Mouse (Mus musculus): ENCODE measurements around the gene Rchy1. TPM values are rescaled to one million over a fixed set of nuclear protein-coding genes. Genes with fewer than 3 reads are reported as not detected.

The Rchy1 gene
- polyA plus RNA-seq, 1 experiment from 2014 or later, result 72.6 TPM

DNA sequence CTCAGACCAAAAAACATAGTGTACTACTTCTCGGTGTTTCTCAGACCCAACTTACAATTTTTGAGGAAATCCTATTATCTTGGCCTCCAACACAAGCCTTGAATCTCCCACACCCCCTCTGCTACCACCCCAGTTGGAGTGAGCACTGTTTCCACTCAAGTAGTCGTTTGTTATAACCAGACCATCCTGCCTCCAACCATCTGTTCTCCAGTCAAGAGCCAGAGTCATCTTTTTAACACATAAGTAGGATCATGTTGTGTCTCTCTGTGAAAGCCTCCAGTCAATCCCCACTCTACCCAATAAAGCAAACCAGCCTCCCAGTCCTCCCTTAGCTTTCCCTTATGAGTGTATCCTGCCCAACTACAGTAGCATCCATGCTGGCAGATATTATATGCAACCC, 20.6 kb upstream of the Rchy1 start:
- Histone ChIP-seq H3K36me3 (no peaks in the 10 kb centered on the region), H3K9ac (no peak overlapping the region), H3K4me3 (no peak overlapping the region), H3K4me1 (no peaks in the 10 kb centered on the region), H3K9me3 (no peaks in the 10 kb centered on the region), H3K4me2 (no peak overlapping the region), H3K27me3 (no peaks in the 10 kb centered on the region), H3K27ac (no peak overlapping the region)
- 69% methylated on average over 2 of the region's 2 CpGs for WGBS
- no peak for ATAC-seq (ENCODE audit: borderline replicate concordance, extremely low read depth, low FRiP score, low TSS enrichment)

DNA sequence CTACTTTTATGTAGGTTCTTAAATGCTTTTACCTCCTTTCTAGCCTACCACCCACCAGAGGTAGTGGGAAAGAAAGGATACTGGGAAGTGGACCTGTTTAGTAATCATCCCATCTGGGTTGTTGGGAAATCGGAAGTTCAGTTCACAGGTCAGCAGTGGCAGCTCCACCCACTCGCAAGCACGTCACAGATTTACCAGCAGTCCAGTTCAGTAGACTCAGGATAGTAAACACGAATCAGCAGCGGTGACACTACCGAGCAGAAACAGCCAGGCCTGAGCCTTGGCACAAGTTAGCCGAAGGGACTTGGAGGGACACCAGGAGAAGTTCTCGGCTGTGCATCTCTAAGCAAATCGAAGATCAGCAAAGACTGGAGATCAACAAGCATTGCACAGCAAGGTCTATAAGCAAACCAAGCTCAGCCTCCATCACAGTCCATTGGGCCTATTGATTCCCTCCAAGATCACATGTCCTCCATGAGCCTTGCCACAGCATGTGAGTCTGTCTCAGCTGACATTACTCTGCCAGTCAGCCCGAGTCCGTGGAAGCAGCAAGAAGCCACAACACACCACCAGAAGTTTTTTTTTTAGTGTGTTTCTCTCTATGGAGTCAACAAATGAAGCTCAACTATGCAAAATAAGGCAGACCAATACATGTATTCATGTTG, 18.4 kb upstream of the Rchy1 start:
- no peaks in the 10 kb centered on the region for H3K9me3 ChIP-seq
- H3K4me3 ChIP-seq, result no peak overlapping the region
- WGBS, result 82% methylated on average over 11 of the region's 11 CpGs
- H3K27me3 ChIP-seq, result no peaks in the 10 kb centered on the region
- no peak overlapping the region for H3K27ac ChIP-seq
- H3K36me3 ChIP-seq, result no peaks in the 10 kb centered on the region
- H3K4me1 ChIP-seq, result no peaks in the 10 kb centered on the region
- ATAC-seq (ENCODE audit: borderline replicate concordance, extremely low read depth, low FRiP score, low TSS enrichment), result no peak
- H3K9ac ChIP-seq, result no peak overlapping the region
- H3K4me2 ChIP-seq, result no peak overlapping the region

DNA sequence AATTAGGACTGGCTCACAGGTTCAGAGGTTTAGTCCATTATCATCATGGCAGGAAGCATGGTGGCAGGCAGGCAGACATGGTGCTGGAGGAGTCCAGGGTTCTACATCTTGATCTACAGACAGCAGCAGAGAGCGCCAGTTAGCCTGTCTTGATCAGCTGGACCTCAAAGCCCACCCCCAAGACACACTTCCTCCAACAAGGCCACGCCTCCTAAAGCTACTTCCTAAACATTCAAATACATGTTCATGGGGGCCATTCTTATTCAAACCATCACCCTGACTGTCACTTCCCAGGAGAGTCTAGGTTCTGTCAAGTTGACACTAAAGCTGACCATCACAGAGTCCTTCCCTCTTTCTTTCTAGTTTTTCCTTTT, 14.5 kb upstream of the Rchy1 start:
- Histone ChIP-seq H3K36me3 (no peaks in the 10 kb centered on the region), H3K4me1 (no peaks in the 10 kb centered on the region), H3K9ac (no peak overlapping the region), H3K27me3 (no peaks in the 10 kb centered on the region), H3K4me3 (no peak overlapping the region), H3K27ac (no peak overlapping the region), H3K9me3 (no peaks in the 10 kb centered on the region), H3K4me2 (no peak overlapping the region)
- no peak for ATAC-seq (ENCODE audit: borderline replicate concordance, extremely low read depth, low FRiP score, low TSS enrichment)
- WGBS, result 84% methylated on average over 2 of the region's 2 CpGs

DNA sequence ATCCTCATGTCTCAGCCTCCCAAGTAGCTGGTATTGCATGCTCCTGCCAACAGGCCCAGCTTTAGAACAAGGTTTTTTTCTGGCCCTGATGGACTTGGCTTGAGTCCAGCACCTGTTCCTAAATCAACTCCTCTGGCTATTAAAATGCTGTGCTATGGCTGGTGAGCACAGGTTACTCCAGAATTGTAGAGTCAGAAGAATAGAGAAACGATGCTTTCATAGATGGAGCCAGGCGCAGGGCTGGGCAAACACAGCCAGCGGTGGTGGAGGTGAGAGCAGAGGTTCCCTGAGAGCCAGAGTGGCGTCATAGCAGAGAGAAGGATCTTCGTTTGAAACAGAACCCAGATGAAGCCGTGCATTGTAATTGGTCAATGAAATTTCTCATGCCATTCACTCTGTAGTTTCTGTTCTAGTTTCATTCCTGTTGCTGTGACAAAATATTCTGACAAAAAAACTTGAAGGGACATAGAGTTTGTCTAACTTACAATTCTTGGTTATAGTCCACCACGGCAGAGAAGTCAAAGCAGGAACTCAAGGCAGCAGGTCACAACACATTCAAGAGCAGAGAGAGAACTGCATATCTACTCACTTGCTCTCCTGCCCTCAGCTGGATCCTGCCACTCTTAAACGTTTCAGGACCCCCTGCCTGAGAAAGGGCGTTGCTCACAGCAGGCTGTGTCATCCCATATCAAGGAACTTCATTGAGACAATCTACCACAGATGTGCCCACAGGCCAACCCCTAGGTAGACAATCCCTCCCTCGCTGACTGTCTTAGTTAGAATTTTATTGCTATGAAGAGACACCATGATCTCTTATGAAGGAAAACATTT, 13.9 kb upstream of the Rchy1 start:
- Histone ChIP-seq H3K36me3 (no peaks in the 10 kb centered on the region), H3K4me1 (no peaks in the 10 kb centered on the region), H3K4me3 (no peak overlapping the region), H3K9ac (no peak overlapping the region), H3K4me2 (no peak overlapping the region), H3K9me3 (no peaks in the 10 kb centered on the region), H3K27me3 (no peaks in the 10 kb centered on the region), H3K27ac (no peak overlapping the region)
- no peak for ATAC-seq (ENCODE audit: borderline replicate concordance, extremely low read depth, low FRiP score, low TSS enrichment)
- WGBS, result 72% methylated on average over 10 of the region's 10 CpGs

DNA sequence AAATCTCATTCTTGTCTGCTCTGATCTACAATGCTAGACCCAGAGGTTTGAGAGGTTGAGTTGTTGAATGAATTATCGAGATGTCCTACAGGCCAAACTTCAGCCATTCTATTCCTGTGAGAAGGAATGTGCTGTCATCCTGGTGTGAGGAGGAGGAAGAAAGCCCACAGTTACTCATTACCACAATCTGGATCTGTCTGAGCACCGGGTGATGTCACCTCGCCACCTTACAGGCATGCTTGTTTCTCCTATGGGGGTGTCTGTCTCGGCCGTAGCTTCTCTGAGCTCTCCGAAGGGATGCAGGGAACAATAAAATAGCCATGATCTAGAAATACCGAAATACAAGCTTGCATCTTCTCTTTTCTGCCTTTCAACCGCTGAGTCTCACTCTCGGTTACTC, 12.9 kb upstream of the Rchy1 start:
- H3K36me3 ChIP-seq, result no peaks in the 10 kb centered on the region
- H3K4me3 ChIP-seq, result no peak overlapping the region
- H3K27me3 ChIP-seq, result no peaks in the 10 kb centered on the region
- ATAC-seq (ENCODE audit: borderline replicate concordance, extremely low read depth, low FRiP score, low TSS enrichment), result no peak
- no peak overlapping the region for H3K27ac ChIP-seq
- no peak overlapping the region for H3K9ac ChIP-seq
- H3K4me2 ChIP-seq, result no peak overlapping the region
- WGBS, result 87% methylated on average over 9 of the region's 9 CpGs
- H3K4me1 ChIP-seq, result no peaks in the 10 kb centered on the region
- no peaks in the 10 kb centered on the region for H3K9me3 ChIP-seq

DNA sequence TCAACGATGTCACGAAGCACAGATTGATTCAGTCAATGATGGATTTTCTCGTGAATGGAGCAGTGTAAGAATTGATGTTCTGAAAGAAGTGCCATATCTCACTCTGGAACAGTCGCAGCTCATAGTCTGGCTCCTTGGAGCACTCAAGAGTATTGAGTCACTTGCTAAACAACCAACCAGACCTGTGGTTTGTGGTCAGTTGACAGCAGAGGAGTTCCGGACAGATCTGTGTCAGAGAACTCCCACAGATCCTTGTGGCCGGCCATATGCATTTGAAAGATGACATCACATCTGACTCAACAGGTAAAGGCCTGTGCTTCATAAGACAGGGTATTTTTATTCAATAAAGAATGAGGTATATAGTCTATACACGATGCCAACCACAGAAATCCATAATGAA, 11.1 kb upstream of the Rchy1 start:
- Histone ChIP-seq H3K27ac (no peak overlapping the region), H3K27me3 (no peaks in the 10 kb centered on the region), H3K4me1 (no peaks in the 10 kb centered on the region), H3K36me3 (no peaks in the 10 kb centered on the region), H3K9me3 (no peaks in the 10 kb centered on the region), H3K4me3 (no peak overlapping the region), H3K9ac (no peak overlapping the region), H3K4me2 (no peak overlapping the region)
- ATAC-seq (ENCODE audit: borderline replicate concordance, extremely low read depth, low FRiP score, low TSS enrichment), result no peak
- WGBS, result 86% methylated on average over 7 of the region's 7 CpGs

DNA sequence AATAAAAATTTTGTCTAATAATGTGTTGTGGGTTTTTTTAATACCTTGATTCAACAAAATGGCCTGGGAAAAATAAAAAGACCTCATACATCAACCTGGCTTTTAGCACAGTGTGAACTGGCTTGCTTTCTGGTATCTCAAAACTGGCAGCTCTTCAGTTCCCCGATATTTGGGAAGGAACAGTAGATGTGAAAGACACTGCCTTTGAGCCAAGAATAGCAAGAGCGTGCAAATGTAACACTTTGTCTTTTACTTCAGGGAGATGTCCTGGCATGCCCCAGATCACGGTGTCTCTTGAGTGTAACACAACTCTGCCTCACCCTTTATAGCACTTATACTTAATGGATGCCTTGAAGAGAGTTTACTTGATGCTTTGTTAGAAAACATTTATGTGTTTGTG, 9.2 kb upstream of the Rchy1 start:
- Histone ChIP-seq H3K27me3 (no peaks in the 10 kb centered on the region), H3K4me2 (no peak overlapping the region), H3K4me3 (no peak overlapping the region), H3K27ac (no peak overlapping the region), H3K4me1 (no peaks in the 10 kb centered on the region), H3K9me3 (no peaks in the 10 kb centered on the region), H3K9ac (no peak overlapping the region), H3K36me3 (no peaks in the 10 kb centered on the region)
- no peak for ATAC-seq (ENCODE audit: borderline replicate concordance, extremely low read depth, low FRiP score, low TSS enrichment)
- 86% methylated on average over 3 of the region's 3 CpGs for WGBS

DNA sequence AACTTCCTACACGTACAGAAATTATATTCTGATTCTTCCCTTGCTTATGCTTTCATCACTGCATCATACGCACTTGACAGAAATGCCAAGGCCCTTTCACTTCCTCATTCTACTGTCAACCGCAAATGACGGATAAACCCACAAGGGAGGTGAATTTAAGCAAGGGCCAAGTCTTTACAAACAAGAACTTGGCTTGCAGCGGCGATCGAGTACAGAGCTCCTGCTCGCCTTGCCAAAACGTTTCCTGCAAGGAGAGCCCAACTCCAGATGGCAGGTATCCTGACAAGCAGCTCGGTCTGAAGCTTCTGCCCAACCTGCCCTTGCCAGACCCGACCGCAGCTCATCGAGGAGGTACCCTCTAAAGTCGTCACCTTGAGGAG, 619 bp downstream of the Rchy1 start:
- Histone ChIP-seq H3K36me3 (peaks cover 3% of the 10 kb centered on the region), H3K4me1 (peaks cover 19% of the 10 kb centered on the region), H3K9ac (peak overlapping the region; percentile 72), H3K4me2 (peak overlapping the region; percentile 52), H3K9me3 (no peaks in the 10 kb centered on the region), H3K4me3 (peak overlapping the region; percentile 80), H3K27me3 (no peaks in the 10 kb centered on the region), H3K27ac (peak overlapping the region; percentile 100)
- ATAC-seq (ENCODE audit: borderline replicate concordance, extremely low read depth, low FRiP score, low TSS enrichment), result no peak; the same call in 1 of the 2 replicates
- whole genome bisulfite sequencing, result 0% methylated on average over 14 of the region's 14 CpGs

DNA sequence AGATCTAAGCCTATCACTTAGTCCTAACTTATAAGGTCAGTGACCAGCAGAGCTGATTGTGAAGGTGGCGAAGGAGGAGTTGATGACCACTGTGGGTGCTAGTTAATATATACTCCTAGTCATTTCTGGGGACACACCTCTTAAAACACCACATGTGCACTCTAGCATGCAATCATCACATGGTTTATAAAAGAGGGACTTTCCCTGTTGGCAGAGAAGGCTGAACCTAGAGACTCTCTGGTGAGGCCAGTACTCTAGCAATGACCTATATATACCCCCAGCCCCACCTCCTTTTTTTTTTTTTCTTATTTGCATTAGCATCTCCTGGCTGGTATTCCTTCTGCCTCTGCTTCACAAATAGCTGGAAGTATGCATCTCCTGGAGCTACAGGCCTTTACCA, 1.5 kb downstream of the Rchy1 start:
- no peak for ATAC-seq (ENCODE audit: borderline replicate concordance, extremely low read depth, low FRiP score, low TSS enrichment)
- Histone ChIP-seq H3K4me2 (peak overlapping the region; percentile 52), H3K27me3 (no peaks in the 10 kb centered on the region), H3K9me3 (no peaks in the 10 kb centered on the region), H3K27ac (peak overlapping the region; percentile 100), H3K4me3 (peak overlapping the region; percentile 80), H3K4me1 (peaks cover 19% of the 10 kb centered on the region), H3K9ac (peak overlapping the region; percentile 72; the same call in 1 of the 2 replicates), H3K36me3 (peaks cover 10% of the 10 kb centered on the region)
- 73% methylated on average over 1 of the region's 1 CpGs for WGBS

DNA sequence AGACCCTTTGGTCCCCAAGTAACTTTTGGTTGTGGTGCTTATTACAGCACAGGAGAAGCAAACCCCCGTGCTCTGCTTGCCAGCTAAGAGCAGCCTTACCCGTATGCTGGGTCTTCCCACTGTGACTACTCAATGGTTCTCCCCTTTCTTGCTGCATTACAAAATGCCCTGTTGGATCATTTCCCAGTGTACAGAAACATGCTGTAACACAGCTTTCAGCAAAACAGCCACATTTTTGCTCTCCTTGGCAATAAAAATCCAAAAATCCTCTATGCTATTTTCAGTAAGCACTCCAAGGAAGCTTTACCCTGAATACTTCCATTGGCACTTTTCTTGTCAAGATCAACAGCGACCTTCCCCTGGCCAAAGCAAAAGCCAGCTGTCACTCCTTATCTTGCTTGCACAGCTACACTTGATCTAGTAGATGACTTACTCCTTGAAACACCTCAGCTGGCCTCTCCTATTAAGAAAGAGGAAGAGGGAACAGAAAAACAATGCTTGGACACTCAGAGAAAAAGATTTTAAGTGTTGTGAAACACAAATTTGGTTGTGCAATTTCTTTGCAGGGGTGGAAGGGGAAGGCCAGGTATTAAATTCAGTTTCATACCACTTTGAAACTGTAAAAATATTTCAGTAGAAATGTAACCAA, 2.1 kb downstream of the Rchy1 start:
- H3K36me3 ChIP-seq, result peaks cover 10% of the 10 kb centered on the region
- H3K4me2 ChIP-seq, result peak overlapping the region; percentile 52
- H3K4me3 ChIP-seq, result peak overlapping the region; percentile 80
- H3K9ac ChIP-seq, result peak overlapping the region; percentile 27; the same call in 1 of the 2 replicates
- H3K27me3 ChIP-seq, result no peaks in the 10 kb centered on the region
- no peaks in the 10 kb centered on the region for H3K9me3 ChIP-seq
- peak overlapping the region; percentile 58 for H3K27ac ChIP-seq
- ATAC-seq (ENCODE audit: borderline replicate concordance, extremely low read depth, low FRiP score, low TSS enrichment), result no peak
- peaks cover 19% of the 10 kb centered on the region for H3K4me1 ChIP-seq
- 23% methylated on average over 3 of the region's 3 CpGs for WGBS

DNA sequence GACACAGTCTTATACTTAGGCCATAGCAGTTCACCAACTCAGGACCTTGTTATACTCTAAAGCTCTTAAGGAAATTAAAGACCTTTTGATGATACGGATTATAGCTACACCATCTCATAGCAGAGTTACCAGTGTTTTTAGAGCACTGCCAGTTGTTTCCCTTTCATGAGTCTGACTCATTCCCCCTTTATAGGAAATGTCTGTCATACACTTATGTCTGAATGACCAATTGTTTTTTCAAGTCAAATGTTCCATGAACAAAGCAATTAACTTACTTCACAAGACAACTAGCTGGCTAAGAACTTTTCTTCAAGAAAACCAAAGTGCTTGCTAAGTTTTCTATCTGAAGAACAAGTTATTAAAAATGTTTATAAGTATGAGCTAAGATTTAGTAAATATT, 2.9 kb downstream of the Rchy1 start:
- WGBS, result 66% methylated on average over 1 of the region's 1 CpGs
- Histone ChIP-seq H3K9ac (no peak overlapping the region), H3K36me3 (peaks cover 12% of the 10 kb centered on the region), H3K4me1 (peaks cover 19% of the 10 kb centered on the region), H3K27ac (no peak overlapping the region), H3K27me3 (no peaks in the 10 kb centered on the region), H3K4me3 (no peak overlapping the region), H3K9me3 (no peaks in the 10 kb centered on the region), H3K4me2 (peak overlapping the region; percentile 52; the same call in 1 of the 2 replicates)
- ATAC-seq (ENCODE audit: borderline replicate concordance, extremely low read depth, low FRiP score, low TSS enrichment), result no peak

DNA sequence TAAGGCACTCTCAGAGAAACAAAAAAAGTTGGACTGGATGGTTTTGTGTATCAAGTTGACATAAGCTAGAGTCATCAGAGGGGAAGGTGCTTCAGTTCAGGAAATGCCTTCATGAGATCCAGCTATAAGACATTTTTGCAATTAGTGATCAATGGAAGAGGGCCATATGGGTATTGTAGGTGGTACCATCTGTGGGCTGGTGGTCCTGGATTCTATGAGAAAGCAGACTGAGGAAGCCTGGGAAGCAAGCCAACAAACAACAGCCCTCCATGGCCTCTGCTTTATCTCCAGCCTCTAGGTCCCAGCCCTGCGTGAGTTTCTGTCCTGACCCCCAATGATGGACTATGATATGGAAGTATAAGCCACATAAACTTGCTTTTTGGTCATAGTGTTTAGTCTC, 3.8 kb downstream of the Rchy1 start:
- no peak overlapping the region for H3K9ac ChIP-seq
- no peaks in the 10 kb centered on the region for H3K27me3 ChIP-seq
- H3K4me2 ChIP-seq, result no peak overlapping the region
- H3K4me3 ChIP-seq, result no peak overlapping the region
- H3K36me3 ChIP-seq, result peaks cover 17% of the 10 kb centered on the region
- ATAC-seq (ENCODE audit: borderline replicate concordance, extremely low read depth, low FRiP score, low TSS enrichment), result no peak
- H3K27ac ChIP-seq, result no peak overlapping the region
- WGBS, result 77% methylated on average over 1 of the region's 1 CpGs
- H3K9me3 ChIP-seq, result no peaks in the 10 kb centered on the region
- H3K4me1 ChIP-seq, result peaks cover 19% of the 10 kb centered on the region

All from lung, embryonic 15.5 days (tissue).